Mouse (Mus musculus): ENCODE results near the gene Cstf1. TPM values are rescaled to one million over a fixed set of nuclear protein-coding genes. Genes with fewer than 3 reads are reported as not detected.

Cstf1 gene
- total and polyA plus RNA-seq, 2 experiments from 2014 or later: 25.6 to 40.1 TPM

DNA sequence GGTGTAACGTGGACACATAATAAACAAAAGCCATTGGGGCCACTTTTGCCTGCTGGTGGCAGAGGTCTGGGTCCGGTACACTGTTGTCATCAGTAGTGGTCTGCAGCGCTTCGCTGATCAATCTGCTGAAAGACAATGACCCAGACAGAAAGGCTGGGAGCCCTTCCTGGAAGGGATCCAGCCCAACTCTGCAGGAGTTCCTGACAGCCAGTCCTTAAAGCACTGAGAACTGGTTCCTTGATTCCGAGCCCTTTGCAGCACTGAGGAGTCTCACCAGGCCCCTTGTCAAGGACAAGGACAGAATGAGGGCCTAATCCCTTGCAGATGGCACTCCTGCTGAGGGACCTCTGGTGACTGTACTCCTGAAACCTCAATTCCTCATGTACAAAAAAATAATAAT lies 28.9 kb upstream of the Cstf1 start:
- Histone ChIP-seq H3K36me3 (ENCODE audit: insufficient read depth, low read length) (no peaks in the 10 kb centered on the region), H3K4me3 (ENCODE audit: low read length) (no peak overlapping the region), H3K27me3 (ENCODE audit: insufficient read depth, low read length) (no peaks in the 10 kb centered on the region), H3K27ac (no peak overlapping the region), H3K9ac (replicated peaks; ENCODE audit: low read length) (no peak overlapping the region), H3K4me2 (ENCODE audit: low read depth, low read length) (no peak overlapping the region), H3K4me1 (ENCODE audit: insufficient read depth, low read length) (no peaks in the 10 kb centered on the region), H3K9me3 (ENCODE audit: low read length) (no peaks in the 10 kb centered on the region)
- no peak for TF ChIP-seq CTCF (IDR thresholded peaks at IDR 0.05; ENCODE audit: low read depth)
- ATAC-seq (no peak), DNase-seq (ENCODE audit: low spot score) (no peak)
- 24% methylated on average over 5 of the region's 5 CpGs for WGBS

DNA sequence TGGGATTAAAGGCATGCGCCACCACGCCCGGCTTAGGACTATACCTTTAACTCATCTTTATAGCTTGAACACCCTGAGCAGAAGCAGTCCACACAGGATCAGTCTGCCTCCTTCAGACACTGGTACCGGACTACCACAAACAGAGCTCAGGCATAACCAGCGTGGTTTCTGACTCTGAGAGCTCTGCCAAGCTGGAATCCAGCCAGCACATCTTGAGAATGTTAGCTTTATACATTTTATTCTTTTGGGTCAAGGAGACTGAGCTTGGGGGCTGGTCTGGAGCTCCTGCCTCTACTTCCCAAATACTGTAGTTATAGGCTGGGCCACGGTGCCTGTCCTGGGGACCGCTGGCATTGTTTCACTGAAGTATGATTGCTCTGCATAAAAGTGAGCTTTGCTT lies 26.7 kb upstream of the Cstf1 start:
- DNase-seq (ENCODE audit: low spot score): no peak

DNA sequence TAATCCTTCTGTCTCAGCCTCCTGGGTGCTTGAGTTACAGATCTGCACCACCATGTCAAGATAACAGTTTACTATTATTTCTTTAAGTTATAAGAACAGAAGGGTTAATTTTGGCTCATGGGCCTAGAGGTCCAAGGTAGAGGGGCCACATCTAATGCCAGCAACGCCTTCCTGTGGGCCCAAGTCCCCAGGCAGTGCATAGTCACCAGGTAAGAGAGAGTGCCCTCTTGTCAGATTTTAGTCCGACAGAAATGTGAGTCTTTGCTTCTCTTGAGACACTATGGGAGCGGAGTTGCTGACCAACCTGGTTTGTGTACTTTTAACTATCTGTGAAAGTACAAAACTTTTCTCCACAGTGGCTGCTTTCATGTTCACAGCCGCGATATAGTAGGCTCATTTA lies 25.8 kb upstream of the Cstf1 start:
- WGBS: 27% methylated on average over 5 of the region's 5 CpGs
- Histone ChIP-seq H3K4me3 (ENCODE audit: low read length) (peak overlapping the region; percentile 48), H3K27ac (peak overlapping the region; percentile 65)

More for the DNA sequence above, 26.7 kb upstream of the Cstf1 start:
- Histone ChIP-seq H3K27me3 (ENCODE audit: insufficient read depth, low read length) (no peaks in the 10 kb centered on the region), H3K4me1 (ENCODE audit: insufficient read depth, low read length) (peaks cover 6% of the 10 kb centered on the region; the same call in 1 of the 2 replicates), H3K27ac (no peak overlapping the region), H3K4me3 (ENCODE audit: low read length) (no peak overlapping the region), H3K4me2 (ENCODE audit: low read depth, low read length) (no peak overlapping the region), H3K9me3 (ENCODE audit: low read length) (no peaks in the 10 kb centered on the region), H3K36me3 (ENCODE audit: insufficient read depth, low read length) (no peaks in the 10 kb centered on the region), H3K9ac (replicated peaks; ENCODE audit: low read length) (no peak overlapping the region)
- WGBS: 82% methylated on average over 7 of the region's 7 CpGs
- TF ChIP-seq CTCF (IDR thresholded peaks at IDR 0.05; ENCODE audit: low read depth): no peak
- no peak for ATAC-seq

DNA sequence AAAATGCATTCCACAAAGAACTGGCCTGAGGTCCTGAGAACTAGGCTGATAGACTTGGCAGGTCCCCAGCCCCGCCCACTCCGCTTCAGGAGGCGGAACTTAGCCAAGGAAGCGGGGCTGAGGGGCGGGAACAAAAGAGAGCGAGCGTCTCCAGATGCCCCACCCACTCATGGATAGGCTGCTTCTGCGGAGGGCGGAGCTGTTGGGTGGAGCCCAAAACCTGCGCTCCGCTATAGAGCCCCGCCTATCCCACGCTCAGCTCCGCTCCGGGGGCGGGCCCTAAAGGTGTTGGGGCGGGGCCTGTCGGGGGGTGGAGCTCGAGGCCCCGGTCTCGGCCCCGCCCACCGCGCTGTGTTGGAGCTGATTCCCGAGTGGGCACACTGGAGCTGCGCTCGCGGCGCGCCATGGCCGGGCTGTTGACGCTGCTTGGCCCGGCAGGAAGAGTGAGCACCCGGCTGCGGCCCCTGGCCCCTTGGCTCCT lies 25.2 kb upstream of the Cstf1 start, which contains the start of gene Fam210b:
Fam210b (plus strand) TSS at position 308 of the 481 bp plus-strand sequence.
- peak within 1 kb of the TSS; percentile 49 for H3K9ac ChIP-seq (replicated peaks; ENCODE audit: low read length)
- WGBS: 1% methylated on average over 28 of the region's 35 CpGs
- ATAC-seq: peak; percentile 95

More for the DNA sequence above, 25.8 kb upstream of the Cstf1 start:
- peaks cover 11% of the 10 kb centered on the region; the same call in 1 of the 2 replicates for H3K4me1 ChIP-seq (ENCODE audit: insufficient read depth, low read length)
- no peaks in the 10 kb centered on the region for H3K27me3 ChIP-seq (ENCODE audit: insufficient read depth, low read length)
- TF ChIP-seq CTCF (IDR thresholded peaks at IDR 0.05; ENCODE audit: low read depth): no peak
- H3K9me3 ChIP-seq (ENCODE audit: low read length): no peaks in the 10 kb centered on the region
- no peak overlapping the region for H3K9ac ChIP-seq (replicated peaks; ENCODE audit: low read length)
- DNase-seq (ENCODE audit: low spot score): no peak
- no peaks in the 10 kb centered on the region for H3K36me3 ChIP-seq (ENCODE audit: insufficient read depth, low read length)
- H3K4me2 ChIP-seq (ENCODE audit: low read depth, low read length): peak overlapping the region; percentile 88
- ATAC-seq: no peak

DNA sequence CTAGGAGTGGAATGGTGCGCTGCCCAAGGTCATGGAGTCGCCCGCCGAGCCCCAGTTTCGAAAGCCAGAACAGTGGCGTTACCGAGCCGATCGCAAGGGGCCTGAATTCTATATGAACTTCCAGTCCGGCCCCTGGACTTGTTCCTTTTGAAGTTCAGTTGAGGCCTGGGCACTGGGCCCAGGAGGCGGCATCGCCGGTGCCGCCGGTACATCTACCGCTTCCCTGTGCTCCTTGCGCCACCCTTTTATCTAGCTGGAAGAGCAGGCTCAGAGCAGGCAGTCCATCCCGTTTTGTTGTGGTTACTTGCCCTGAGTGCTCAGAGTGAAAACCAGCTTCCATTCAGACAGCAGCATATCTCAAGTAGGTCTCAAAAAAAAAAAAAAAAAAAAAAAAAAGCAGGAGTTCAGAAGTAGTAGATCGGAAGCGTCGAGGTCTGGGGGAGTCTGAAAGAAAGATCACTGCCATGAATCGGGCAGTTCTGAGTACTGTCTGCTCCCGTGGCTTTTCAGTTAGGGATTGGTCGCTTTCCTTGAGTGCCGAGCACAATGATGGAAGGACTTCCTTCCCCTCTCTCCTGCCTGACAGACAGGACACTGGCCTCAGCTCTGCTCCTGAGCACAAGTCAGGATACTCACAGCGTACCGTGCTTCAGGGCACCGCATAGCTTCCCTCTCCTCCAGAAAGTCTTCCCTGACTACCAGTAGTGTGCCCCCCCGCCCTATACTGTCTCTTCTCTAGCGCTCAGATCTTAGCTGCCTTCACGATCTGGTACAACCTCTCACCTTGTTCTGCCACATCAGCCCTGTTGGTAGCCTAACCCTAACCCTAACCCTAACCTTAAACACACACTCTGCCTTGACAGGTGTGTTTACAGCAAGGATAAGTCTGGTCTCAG lies 24.2 kb upstream of the Cstf1 start:
- DNase-seq (ENCODE audit: low spot score): peak; percentile 61
- Histone ChIP-seq H3K27ac (0 out of 2 replicates have a peak overlapping the region, but pooled peaks have one; percentile 61), H3K27me3 (ENCODE audit: insufficient read depth, low read length) (no peaks in the 10 kb centered on the region), H3K9ac (replicated peaks; ENCODE audit: low read length) (peak overlapping the region; percentile 49), H3K4me2 (ENCODE audit: low read depth, low read length) (peak overlapping the region; percentile 88), H3K36me3 (ENCODE audit: insufficient read depth, low read length) (no peaks in the 10 kb centered on the region), H3K4me1 (ENCODE audit: insufficient read depth, low read length) (peaks cover 11% of the 10 kb centered on the region; the same call in 1 of the 2 replicates), H3K4me3 (ENCODE audit: low read length) (peak overlapping the region; percentile 48), H3K9me3 (ENCODE audit: low read length) (no peaks in the 10 kb centered on the region)
- no peak for ATAC-seq
- TF ChIP-seq CTCF (IDR thresholded peaks at IDR 0.05; ENCODE audit: low read depth): peak; percentile 22; the same call in 1 of the 2 replicates
- WGBS: 10% methylated on average over 31 of the region's 31 CpGs

More for the DNA sequence above, 25.2 kb upstream of the Cstf1 start, which contains the start of gene Fam210b:
- Histone ChIP-seq H3K4me3 (ENCODE audit: low read length) (peak within 1 kb of the TSS; percentile 48), H3K27me3 (ENCODE audit: insufficient read depth, low read length) (no peaks in the 10 kb centered on the region), H3K36me3 (ENCODE audit: insufficient read depth, low read length) (no peaks in the 10 kb centered on the region), H3K4me2 (ENCODE audit: low read depth, low read length) (peak within 1 kb of the TSS; percentile 88), H3K27ac (peak within 1 kb of the TSS; percentile 65), H3K4me1 (ENCODE audit: insufficient read depth, low read length) (peaks cover 11% of the 10 kb centered on the region; the same call in 1 of the 2 replicates), H3K9me3 (ENCODE audit: low read length) (no peaks in the 10 kb centered on the region)
- peak; percentile 97 for DNase-seq (ENCODE audit: low spot score)
- no peak for TF ChIP-seq CTCF (IDR thresholded peaks at IDR 0.05; ENCODE audit: low read depth)

DNA sequence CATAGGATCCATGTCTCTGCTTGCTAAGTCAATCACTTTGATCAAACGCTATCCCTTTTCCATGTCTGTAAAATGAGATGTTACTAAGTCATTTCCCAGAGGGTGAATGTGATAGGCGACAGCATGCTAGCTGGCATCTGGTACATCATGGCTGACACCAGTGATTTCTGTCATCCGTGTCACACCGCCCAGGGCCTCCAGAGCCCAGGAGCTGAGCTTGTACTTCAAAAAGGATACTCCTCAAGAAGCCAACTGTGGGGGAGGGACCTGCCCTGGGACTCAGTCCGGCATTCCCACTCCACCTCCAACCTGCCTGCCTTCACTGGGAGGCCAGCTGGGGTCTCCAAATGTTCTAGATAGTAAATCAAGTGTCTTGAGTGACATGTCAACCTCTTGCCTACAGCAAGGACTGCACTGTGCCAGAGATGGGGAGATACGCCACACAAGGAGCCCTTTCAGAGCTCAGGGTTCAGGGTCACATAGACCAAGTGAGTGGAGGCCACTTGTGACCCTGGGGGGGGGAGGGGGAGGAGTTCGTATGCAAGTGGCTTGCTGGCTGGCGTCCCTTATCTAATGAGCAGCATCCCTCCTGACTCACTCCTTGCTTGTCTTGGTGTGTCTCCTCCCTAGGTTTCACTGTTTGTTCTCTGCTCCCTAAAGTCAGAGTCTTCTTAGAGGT lies 23.4 kb upstream of the Cstf1 start:
- H3K27me3 ChIP-seq (ENCODE audit: insufficient read depth, low read length): no peaks in the 10 kb centered on the region
- H3K4me3 ChIP-seq (ENCODE audit: low read length): no peak overlapping the region; the same call in 1 of the 2 replicates
- no peak for ATAC-seq
- no peak for DNase-seq (ENCODE audit: low spot score)
- TF ChIP-seq CTCF (IDR thresholded peaks at IDR 0.05; ENCODE audit: low read depth): no peak
- H3K9me3 ChIP-seq (ENCODE audit: low read length): no peaks in the 10 kb centered on the region
- no peak overlapping the region for H3K9ac ChIP-seq (replicated peaks; ENCODE audit: low read length)
- WGBS: 56% methylated on average over 8 of the region's 8 CpGs
- H3K27ac ChIP-seq: no peak overlapping the region
- H3K4me1 ChIP-seq (ENCODE audit: insufficient read depth, low read length): peaks cover 11% of the 10 kb centered on the region; the same call in 1 of the 2 replicates
- no peaks in the 10 kb centered on the region for H3K36me3 ChIP-seq (ENCODE audit: insufficient read depth, low read length)
- H3K4me2 ChIP-seq (ENCODE audit: low read depth, low read length): peak overlapping the region; percentile 88
